Mouse (Mus musculus) CH12.LX (cell line): ENCODE measurements around the gene Samd1. TPM values are rescaled to one million over a fixed set of nuclear protein-coding genes. Genes with fewer than 3 reads are reported as not detected.

Experiments used
- DNase-seq: peaks from one replicate; pipeline ENCODE4 v3.0.0-alpha.2; 2013; ENCODE audit errors: extremely low read depth
- H3K27ac ChIP-seq: 2 replicates; pipeline ENCODE4 v1.5.1; 2012; ENCODE audit warnings: low read depth, mild to moderate bottlenecking, control low read depth, moderate library complexity; ENCODE audit not compliant: insufficient read depth
- H3K27me3 ChIP-seq: replicated peaks from 2 replicates; pipeline ENCODE3; 2012; ENCODE audit warnings: inconsistent platforms
- H3K36me3 ChIP-seq, 2 experiments: replicated peaks in 1 of 2; 2 replicates each; pipeline versions ENCODE3 to v1.6.1; 2012; ENCODE audit warnings: inconsistent platforms in 1 of 2, low read length in 1 of 2, mild to moderate bottlenecking in 1 of 2, mixed read lengths in 1 of 2, moderate library complexity in 1 of 2; ENCODE audit not compliant: control insufficient read depth in 1 of 2, insufficient read depth in 1 of 2
- H3K4me1 ChIP-seq, 2 experiments: 2 replicates each; pipeline ENCODE4 v1.6.1; 2012; ENCODE audit warnings: inconsistent platforms in 1 of 2, moderate library complexity in 1 of 2; ENCODE audit not compliant: insufficient read depth in 2 of 2, control insufficient read depth in 1 of 2
- H3K4me2 ChIP-seq: 2 replicates; pipeline ENCODE4 v1.6.1; 2012; ENCODE audit warnings: low read depth, mild to moderate bottlenecking, control low read depth; ENCODE audit not compliant: poor library complexity, insufficient read depth, severe bottlenecking
- H3K4me3 ChIP-seq, 3 experiments: fragments of 150-350 bp in 1 of 3; sonication (generic) in 1 of 3; replicated peaks in 1 of 3; 2 replicates each; pipeline versions ENCODE3 to v1.5.1; 2011 to 2012; ENCODE audit warnings: low read depth in 2 of 3, low read length in 2 of 3, mild to moderate bottlenecking in 2 of 3, moderate library complexity in 2 of 3, control low read depth in 1 of 3, improper control_type of control experiment in 1 of 3, inconsistent platforms in 1 of 3, mixed read lengths in 1 of 3; ENCODE audit not compliant: poor library complexity in 1 of 3
- H3K79me2 ChIP-seq: replicated peaks from 2 replicates; pipeline ENCODE4 v1.6.1; 2012; ENCODE audit warnings: mild to moderate bottlenecking, moderate library complexity; ENCODE audit not compliant: control insufficient read depth, poor library complexity, insufficient read depth, severe bottlenecking; ENCODE audit errors: extremely low read depth
- H3K9ac ChIP-seq: 2 replicates; pipeline ENCODE4 v1.6.1; 2012; ENCODE audit warnings: low read depth, mild to moderate bottlenecking, control low read depth, moderate library complexity; ENCODE audit not compliant: insufficient read depth
- H3K9me3 ChIP-seq: replicated peaks from 2 replicates; pipeline ENCODE3; 2012; ENCODE audit warnings: low read length, inconsistent platforms, mixed read lengths
- BHLHE40 ChIP-seq: IDR thresholded peaks from 2 replicates; pipeline ENCODE4 v1.6.1; 2011; ENCODE audit warnings: mild to moderate bottlenecking, low read depth, low read length, improper control_type of control experiment
- CTCF ChIP-seq, 2 experiments: IDR thresholded peaks in 1 of 2; conservative IDR thresholded peaks in 1 of 2; 2 replicates each; pipeline ENCODE4 v1.5.1; 2011 to 2012; ENCODE audit warnings: low read depth in 2 of 2, low read length in 2 of 2, improper control_type of control experiment in 1 of 2, inconsistent platforms in 1 of 2, mild to moderate bottlenecking in 1 of 2, moderate library complexity in 1 of 2
- E2F4 ChIP-seq: IDR thresholded peaks from 2 replicates; pipeline ENCODE4 v1.6.1; 2011; ENCODE audit warnings: low read depth, low read length, improper control_type of control experiment; ENCODE audit not compliant: insufficient replicate concordance
- ELF1 ChIP-seq: IDR thresholded peaks from 2 replicates; pipeline ENCODE4 v1.6.1; 2014; ENCODE audit warnings: low read depth, mild to moderate bottlenecking, inconsistent platforms, low read length, improper control_type of control experiment
- EP300 ChIP-seq: IDR thresholded peaks from 2 replicates; pipeline ENCODE4 v1.6.1; 2011; ENCODE audit warnings: low read length, improper control_type of control experiment
- ETS1 ChIP-seq: conservative IDR thresholded peaks from 2 replicates; pipeline ENCODE4 v1.6.1; 2012; ENCODE audit warnings: low read depth, mild to moderate bottlenecking, inconsistent platforms, low read length, improper control_type of control experiment, moderate library complexity
- HCFC1 ChIP-seq: IDR thresholded peaks from 2 replicates; pipeline ENCODE4 v1.6.1; 2012; ENCODE audit warnings: low read depth, mild to moderate bottlenecking, inconsistent platforms, low read length, improper control_type of control experiment
- JUN ChIP-seq: IDR thresholded peaks from 2 replicates; pipeline ENCODE4 v1.6.1; 2011; ENCODE audit warnings: low read depth, mild to moderate bottlenecking, low read length, improper control_type of control experiment, moderate library complexity; ENCODE audit not compliant: insufficient read depth
- JUND ChIP-seq: conservative IDR thresholded peaks from 2 replicates; pipeline ENCODE4 v1.6.1; 2011; ENCODE audit warnings: low read depth, low read length, improper control_type of control experiment
- KAT2A ChIP-seq: IDR thresholded peaks from 2 replicates; pipeline ENCODE4 v1.6.1; 2012; ENCODE audit warnings: low read length, improper control_type of control experiment, inconsistent platforms; ENCODE audit not compliant: insufficient replicate concordance
- MAFK ChIP-seq: IDR thresholded peaks from 2 replicates; pipeline ENCODE4 v1.6.1; 2011; ENCODE audit warnings: low read length, improper control_type of control experiment; ENCODE audit not compliant: insufficient replicate concordance
- MAX ChIP-seq: IDR thresholded peaks from 2 replicates; pipeline ENCODE4 v1.6.1; 2011; ENCODE audit warnings: low read length, improper control_type of control experiment
- MAZ ChIP-seq: IDR thresholded peaks from 2 replicates; pipeline ENCODE4 v1.6.1; 2012; ENCODE audit warnings: low read depth, mild to moderate bottlenecking, inconsistent platforms, low read length, improper control_type of control experiment, moderate library complexity
- MEF2A ChIP-seq: IDR thresholded peaks from 2 replicates; pipeline ENCODE4 v1.6.1; 2014; ENCODE audit warnings: low read depth, mild to moderate bottlenecking, inconsistent platforms, low read length, improper control_type of control experiment, borderline replicate concordance
- MXI1 ChIP-seq: IDR thresholded peaks from 2 replicates; pipeline ENCODE4 v1.6.1; 2011; ENCODE audit warnings: mild to moderate bottlenecking, low read depth, low read length, improper control_type of control experiment
- MYC ChIP-seq: IDR thresholded peaks from 2 replicates; pipeline ENCODE4 v1.6.1; 2011; ENCODE audit warnings: low read depth, mild to moderate bottlenecking, improper control_type of control experiment, low read length
- NELFE ChIP-seq: IDR thresholded peaks from 2 replicates; pipeline ENCODE4 v1.6.1; 2011; ENCODE audit warnings: low read depth, low read length, improper control_type of control experiment
- NRF1 ChIP-seq: IDR thresholded peaks from 2 replicates; pipeline ENCODE4 v1.6.1; 2014; ENCODE audit warnings: low read depth, mild to moderate bottlenecking, inconsistent platforms, low read length, improper control_type of control experiment, moderate library complexity
- PAX5 ChIP-seq: IDR thresholded peaks from 2 replicates; pipeline ENCODE4 v1.6.1; 2012; ENCODE audit warnings: low read length, inconsistent platforms, mixed read lengths
- POLR2A ChIP-seq: IDR thresholded peaks from 2 replicates; pipeline ENCODE4 v1.6.1; 2011; ENCODE audit warnings: low read depth, mild to moderate bottlenecking, improper control_type of control experiment, low read length
- POLR2AphosphoS2 ChIP-seq: IDR thresholded peaks from 2 replicates; pipeline ENCODE4 v1.6.1; 2011; ENCODE audit warnings: low read depth, low read length, improper control_type of control experiment
- RAD21 ChIP-seq: IDR thresholded peaks from 2 replicates; pipeline ENCODE4 v1.6.1; 2011; ENCODE audit warnings: low read depth, mild to moderate bottlenecking, low read length, improper control_type of control experiment, moderate library complexity
- SIN3A ChIP-seq: IDR thresholded peaks from 2 replicates; pipeline ENCODE4 v1.6.1; 2012; ENCODE audit warnings: low read length, improper control_type of control experiment, inconsistent platforms
- SMC3 ChIP-seq: IDR thresholded peaks from 2 replicates; pipeline ENCODE4 v1.6.1; 2011; ENCODE audit warnings: low read depth, low read length, improper control_type of control experiment
- TBP ChIP-seq: conservative IDR thresholded peaks from 2 replicates; pipeline ENCODE4 v1.6.1; 2011; ENCODE audit warnings: low read depth, low read length, improper control_type of control experiment
- TCF12 ChIP-seq: IDR thresholded peaks from 2 replicates; pipeline ENCODE4 v1.6.1; 2014; ENCODE audit warnings: low read depth, mild to moderate bottlenecking, inconsistent platforms, low read length, improper control_type of control experiment
- UBTF ChIP-seq: IDR thresholded peaks from 2 replicates; pipeline ENCODE4 v1.6.1; 2012; ENCODE audit warnings: low read depth, mild to moderate bottlenecking, inconsistent platforms, low read length, improper control_type of control experiment, moderate library complexity
- ZC3H11A ChIP-seq: IDR thresholded peaks from 2 replicates; pipeline ENCODE4 v1.6.1; 2012; ENCODE audit warnings: low read depth, mild to moderate bottlenecking, inconsistent platforms, low read length, improper control_type of control experiment
- ZKSCAN1 ChIP-seq: IDR thresholded peaks from 2 replicates; pipeline ENCODE4 v1.6.1; 2012; ENCODE audit warnings: low read depth, inconsistent platforms, low read length, improper control_type of control experiment, borderline replicate concordance
- ZNF384 ChIP-seq: IDR thresholded peaks from 2 replicates; pipeline ENCODE4 v1.6.1; 2012; ENCODE audit warnings: low read depth, low read length, improper control_type of control experiment, inconsistent platforms
- dilution Hi-C: fragments of 300-500 bp; cut with MboI; formaldehyde crosslinking; loops from 2 replicates; pipeline ENCODE4 v1.14.3; 2020; ENCODE audit warnings: low sequenced_read_pairs; ENCODE audit not compliant: extremely low pct_unique_long_range_greater_than_20kb, extremely low pct_ligation_motif_present
- in situ Hi-C: fragments of 300-500 bp; cut with MboI; formaldehyde crosslinking; loops from 3 replicates; pipeline ENCODE4 v1.14.3; 2019; ENCODE audit warnings: low sequenced_read_pairs, low pct_ligation_motif_present, low pct_unique_long_range_greater_than_20kb, mixed read lengths
- polyA plus RNA-seq: library from polyadenylated mRNA; unstranded; fragments of >175 nt; gene quantifications from 2 replicates; pipeline ENCODE4 v1.2.1, GENCODE M21; 2012; ENCODE audit warnings: low read depth; ENCODE audit not compliant: insufficient read length
- total RNA-seq, 2 experiments: library from RNA; depleted of rRNA; stranded (reverse); fragments of 300-350 nt in 1 of 2; fragments of >200 nt in 1 of 2; gene quantifications; 2 replicates each; pipeline ENCODE4 v1.2.3; 2012 to 2014

Samd1 gene
- total and polyA plus RNA-seq, 3 experiments, result 42.1 to 54.5 (median 42.3) TPM

DNA sequence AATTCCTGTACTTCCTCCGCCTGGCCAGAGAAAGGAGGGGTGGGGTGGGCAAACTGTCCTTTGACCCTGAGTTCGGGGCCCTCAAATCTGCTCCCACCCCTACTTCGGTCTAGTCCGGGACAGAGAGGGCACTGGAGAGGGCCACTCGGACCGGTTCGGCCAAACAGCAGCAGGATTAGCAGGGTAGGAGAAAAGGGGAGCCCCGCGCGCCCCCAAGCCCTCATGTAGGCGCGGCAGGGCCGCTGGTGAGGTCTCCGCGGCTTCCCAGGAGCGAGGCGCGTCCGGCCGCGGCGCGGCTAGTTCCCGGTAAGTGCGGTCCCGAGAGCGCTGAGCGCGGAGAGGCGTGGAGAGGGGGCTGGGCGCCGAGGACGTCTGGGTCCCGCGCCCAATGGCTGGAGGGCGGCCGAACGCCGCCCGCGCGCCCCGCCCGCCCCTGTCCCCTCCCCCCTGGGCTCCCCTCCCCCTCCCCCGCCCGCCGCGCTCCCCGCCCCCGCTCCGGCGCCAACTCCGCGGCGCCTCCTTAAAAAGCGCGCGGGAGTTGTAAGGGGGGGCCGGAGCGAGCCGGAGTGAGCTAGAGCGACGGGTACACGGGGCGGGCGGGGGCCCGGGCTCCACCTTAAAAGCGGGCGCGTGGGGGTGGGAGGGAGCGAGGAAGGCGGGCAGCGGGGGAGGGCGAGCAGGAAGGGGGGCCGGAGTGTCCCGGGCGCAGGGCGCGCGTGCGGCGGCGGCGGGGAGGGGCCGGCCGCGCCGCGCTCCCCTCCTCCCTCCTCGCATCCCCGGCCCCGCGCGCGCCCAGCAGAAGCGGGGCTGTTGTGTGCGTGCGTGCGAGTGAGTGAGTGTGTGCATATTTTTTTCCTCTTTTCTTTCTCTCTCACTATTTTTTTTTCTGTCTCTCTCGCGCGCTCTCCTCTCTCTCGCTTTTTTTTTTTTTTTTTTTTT lies 636 bp upstream of the Samd1 start (continued):
- TF ChIP-seq PAX5 (no peak), NELFE (peak; percentile 82), MAX (no peak), SMC3 (no peak), ETS1 (no peak), POLR2A (peak; percentile 88), MAZ (peak; percentile 70; the same call in 1 of the 2 replicates), JUN (no peak), TBP (no peak), BHLHE40 (peak; percentile 39; the same call in 1 of the 2 replicates), JUND (no peak), KAT2A (no peak), ELF1 (0 out of 2 replicates have a peak, but pooled peaks have one; percentile 3), HCFC1 (no peak; the same call in 1 of the 2 replicates)

DNA sequence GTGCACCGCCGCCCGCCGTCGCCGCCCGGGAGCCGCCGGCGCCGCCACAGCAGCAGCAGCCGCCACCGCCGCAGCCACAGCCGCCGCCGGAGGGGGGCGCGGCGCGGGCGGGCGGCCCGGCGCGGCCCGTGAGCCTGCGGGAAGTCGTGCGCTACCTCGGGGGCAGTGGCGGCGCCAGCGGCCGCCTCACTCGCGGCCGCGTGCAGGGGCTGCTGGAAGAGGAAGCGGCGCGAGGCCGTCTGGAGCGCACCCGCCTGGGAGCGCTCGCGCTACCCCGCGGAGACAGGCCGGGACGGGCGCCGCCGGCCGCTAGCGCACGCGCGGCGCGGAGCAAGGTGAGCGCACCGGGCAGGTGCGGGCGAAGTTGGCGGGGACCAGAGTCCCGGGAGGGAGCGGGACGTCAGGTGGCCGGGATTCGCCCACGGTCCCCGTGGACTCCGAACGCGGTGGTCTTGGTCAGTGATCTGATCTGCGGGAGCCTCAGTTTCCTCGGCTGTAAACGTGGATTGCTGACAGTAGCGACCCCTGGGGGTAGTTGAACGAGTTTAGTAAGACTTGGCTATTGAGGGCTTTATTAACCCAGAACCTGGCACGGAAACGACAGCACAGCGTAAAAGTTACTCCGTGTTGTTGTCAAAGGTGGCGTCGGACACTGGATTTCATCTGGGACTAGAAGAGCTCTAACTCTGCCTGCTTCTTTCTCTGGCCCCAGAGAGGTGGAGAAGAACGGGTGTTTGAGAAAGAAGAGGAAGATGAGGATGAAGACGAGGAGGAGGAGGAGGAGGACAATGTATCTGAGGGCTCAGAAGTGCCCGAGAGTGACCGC lies 972 bp downstream of the Samd1 start:
- Histone ChIP-seq H3K4me1 (peaks cover 14 to 31% of the 10 kb centered on the region in 2 experiments), H3K4me2 (peak overlapping the region; percentile 62), H3K27me3 (no peaks in the 10 kb centered on the region), H3K9ac (peak overlapping the region; percentile 81), H3K4me3 (peak overlapping the region; percentile 58 to 80 (median 71)), H3K79me2 (peaks cover 3% of the 10 kb centered on the region; the same call in 1 of the 2 replicates), H3K9me3 (no peaks in the 10 kb centered on the region), H3K27ac (peak overlapping the region; percentile 12; the same call in 1 of the 2 replicates), H3K36me3 (peaks cover 14 to 44% of the 10 kb centered on the region in 2 experiments)
- in situ Hi-C loops, result no loop called here
- dilution Hi-C loops, result no loop called here
- DNase-seq, result peak; percentile 76
- TF ChIP-seq MXI1 (peak; percentile 59; the same call in 1 of the 2 replicates), ZKSCAN1 (no peak), UBTF (peak; percentile 85), MEF2A (0 out of 2 replicates have a peak, but pooled peaks have one; percentile 18), ZNF384 (no peak), ETS1 (no peak), SIN3A (peak; percentile 55; the same call in 1 of the 2 replicates), TCF12 (peak; percentile 27; the same call in 1 of the 2 replicates), POLR2AphosphoS2 (no peak), BHLHE40 (peak; percentile 39; the same call in 1 of the 2 replicates), NELFE (0 out of 2 replicates have a peak, but pooled peaks have one; percentile 18), MYC (0 out of 2 replicates have a peak, but pooled peaks have one; percentile 38), HCFC1 (0 out of 2 replicates have a peak, but pooled peaks have one; percentile 30), RAD21 (peak; percentile 20), ZC3H11A (no peak), MAZ (no peak), ELF1 (no peak), MAFK (no peak), NRF1 (peak; percentile 82), POLR2A (no peak), EP300 (no peak), E2F4 (no peak), SMC3 (peak; percentile 46), KAT2A (no peak), TBP (no peak), PAX5 (no peak), CTCF (conservative IDR thresholded peaks at IDR 0.05 in 1 of 2, IDR thresholded peaks at IDR 0.05 in 1 of 2; ENCODE audit: low read depth in 2 of 2, low read length in 2 of 2) (peak in 1 of 2 experiments; percentile 69; a peak in 3 of 4 replicates)
